Mouse (Mus musculus) frontal cortex, postnatal 36 days (tissue): Measurements from ENCODE around the gene Cog7.
A peak's percentile ranks its signal among the peaks of the same experiment; 100 is the strongest.

Experiments
- DNase-seq, 2 experiments: peaks; one replicate each; pipeline ENCODE4 v3.0.0; 2022; ENCODE audit warnings: low spot score in 2 of 2

Gene Cog7

DNA sequence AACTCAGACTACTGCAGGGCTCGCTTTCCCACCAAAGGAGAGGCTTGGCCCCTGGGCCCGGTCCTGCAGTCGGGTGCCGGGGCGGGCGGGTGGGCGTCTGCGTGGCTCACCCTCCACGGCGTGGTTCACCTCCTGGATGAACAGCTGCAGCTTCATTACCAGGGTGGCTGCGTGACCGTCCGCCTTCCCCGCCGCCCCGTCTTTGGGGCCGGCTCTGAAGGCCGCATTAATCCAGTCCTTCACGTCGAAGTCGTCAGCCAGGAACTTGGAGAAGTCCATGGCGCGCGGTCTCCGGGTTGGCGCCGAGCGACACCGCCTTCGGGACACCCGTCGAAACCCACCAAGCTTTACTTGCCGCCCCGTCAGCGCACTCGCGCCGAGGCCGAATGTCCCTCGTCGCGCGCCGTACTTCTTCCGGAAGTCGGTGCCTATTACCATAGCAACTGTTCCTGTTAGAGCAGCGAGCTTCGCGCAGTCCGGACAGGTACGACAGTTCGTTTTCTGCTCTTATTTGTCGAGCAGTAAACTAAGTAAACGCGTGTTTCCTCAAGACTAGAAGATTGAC lies at the start of gene Cog7:
TSS of gene Cog7 (minus strand) at position 405 of the 565 bp plus-strand sequence.
- DNase-seq = peak; percentile 92 to 94

- no peak for DNase-seq
Observed at GRCm38 (mm10) chr7:122022131-122022530, 40.6 kb upstream of the Cog7 start.

DNA sequence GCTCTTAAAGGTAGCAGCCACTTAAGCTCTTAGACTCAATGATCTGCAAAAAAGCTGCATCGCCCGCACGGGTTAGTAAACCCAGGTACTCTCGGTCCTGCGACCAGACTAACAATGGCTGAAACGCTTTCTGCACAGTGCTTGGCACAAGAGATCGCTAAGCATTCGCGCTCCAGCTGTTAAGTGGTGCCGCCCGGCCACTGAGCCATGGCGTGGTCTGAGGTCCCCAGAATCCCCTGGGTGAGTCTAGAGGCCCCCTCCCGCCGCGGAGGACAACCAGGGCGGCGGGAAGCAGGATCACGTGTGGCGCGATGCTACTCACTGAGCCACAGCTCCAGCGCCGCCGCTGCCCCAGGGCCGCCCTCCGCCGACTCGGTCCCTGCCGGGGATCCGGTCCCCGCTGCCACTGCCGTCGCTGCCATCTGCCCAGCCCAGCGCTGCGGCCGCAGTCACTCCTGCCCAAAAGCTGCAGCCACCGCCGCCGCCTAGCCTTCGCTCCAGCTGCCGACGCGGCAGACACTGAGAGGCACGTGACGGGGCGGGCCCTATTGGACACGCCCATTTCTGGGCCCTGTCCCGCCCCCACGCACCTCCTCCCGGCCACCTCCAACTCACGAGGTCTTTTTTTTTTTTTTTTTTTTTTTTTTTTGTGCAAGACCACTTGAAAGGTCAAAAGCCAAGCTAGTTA lies 39.3 kb upstream of the Cog7 start, which contains the start of gene Gga2:
TSS of gene Gga2 (minus strand) at position 556 of the 688 bp plus-strand sequence.
- DNase-seq = peak; percentile 83 to 85

DNA sequence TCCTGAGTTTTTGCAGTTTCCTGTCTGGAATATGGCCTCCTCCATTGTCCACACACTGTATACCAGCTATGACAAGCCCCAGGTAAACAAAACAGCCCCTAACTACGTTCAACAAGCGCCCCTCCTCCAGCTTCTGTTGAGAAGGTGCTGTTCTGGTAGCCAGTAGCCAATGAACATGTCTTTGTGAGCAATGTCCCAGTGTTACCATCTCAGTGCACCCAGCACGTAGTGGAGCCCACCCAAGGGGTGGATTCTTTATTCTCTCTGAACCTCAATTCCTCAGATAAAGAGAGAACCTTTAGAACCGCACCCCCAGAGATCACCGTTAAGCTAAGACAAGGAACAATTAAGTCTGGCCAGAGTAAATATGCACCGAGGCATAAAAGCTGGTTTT lies 38.8 kb upstream of the Cog7 start:
- no peak for DNase-seq

GRCm38 (mm10) chr7:122018978-122019377 lies 37.5 kb upstream of the Cog7 start:
- peak; percentile 53 to 73 for DNase-seq

GRCm38 (mm10) chr7:122018247-122018646 lies 36.7 kb upstream of the Cog7 start:
- DNase-seq = no peak

- DNase-seq = no peak
Observed at GRCm38 (mm10) chr7:122015734-122016133, 34.2 kb upstream of the Cog7 start.

DNA sequence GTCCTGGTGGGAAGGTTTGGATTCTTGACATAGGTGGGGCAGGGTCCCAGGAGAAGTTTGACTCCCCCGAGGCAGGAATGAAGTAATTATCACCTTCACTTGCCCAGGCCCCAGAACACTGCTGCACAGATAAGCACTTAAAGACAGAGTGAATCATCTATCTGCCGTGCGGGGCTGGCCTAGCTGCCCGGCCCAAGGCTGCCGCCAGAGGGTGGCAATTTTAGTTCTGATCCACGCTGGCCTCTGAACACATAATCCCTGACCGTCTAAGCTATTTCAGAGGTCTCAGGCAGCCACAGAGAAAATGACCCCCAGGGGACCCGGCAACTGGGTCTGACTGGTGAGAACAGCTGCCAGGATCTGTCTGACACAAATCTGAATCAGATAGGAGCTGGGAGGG lies 33.6 kb upstream of the Cog7 start:
- DNase-seq = no peak

- no peak for DNase-seq
Observed at GRCm38 (mm10) chr7:122012949-122013348, 31.4 kb upstream of the Cog7 start.

DNA sequence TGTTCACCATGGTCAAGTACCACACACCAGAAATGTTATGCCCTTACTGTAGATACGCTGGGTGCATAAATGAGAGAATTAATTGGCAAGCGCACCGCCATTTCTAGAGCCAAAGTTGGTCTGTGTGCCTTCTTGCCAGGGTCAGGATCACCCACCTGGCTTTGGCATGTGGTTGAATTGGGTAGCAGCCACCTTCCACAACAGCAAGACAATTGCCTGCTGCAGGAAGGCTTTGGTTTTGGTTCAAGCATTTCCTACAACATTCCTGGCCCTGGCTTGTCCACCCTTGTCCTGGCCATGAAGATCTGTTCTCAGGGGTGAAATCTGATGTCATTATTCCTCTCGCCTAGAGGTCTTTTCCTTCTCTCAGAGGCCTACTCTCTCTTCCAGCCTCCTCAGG lies 30.9 kb upstream of the Cog7 start:
- DNase-seq = no peak

DNA sequence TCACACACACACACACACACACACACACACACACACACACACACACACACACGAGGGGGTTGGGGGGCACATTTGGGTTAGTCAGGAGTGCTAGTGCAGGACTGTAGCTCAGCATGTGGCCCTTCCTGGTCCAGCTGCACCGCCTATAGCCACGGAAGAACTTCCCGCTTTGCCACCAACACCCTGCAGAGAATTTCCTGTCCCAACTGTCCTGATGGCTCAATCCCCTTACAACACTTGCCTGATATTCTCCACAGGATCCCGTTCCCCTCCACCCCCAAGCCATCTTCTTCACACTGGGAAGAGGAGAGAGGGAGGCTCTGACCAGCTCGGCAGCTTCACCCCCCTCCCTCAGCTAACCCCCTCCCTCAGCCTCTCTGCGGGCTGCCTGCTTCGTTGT lies 18.9 kb upstream of the Cog7 start:
- no peak for DNase-seq

- DNase-seq = no peak
Observed at GRCm38 (mm10) chr7:121995961-121996360, 14.4 kb upstream of the Cog7 start.

GRCm38 (mm10) chr7:121975031-121975430 lies 6.5 kb downstream of the Cog7 start:
- DNase-seq = peak; percentile 35 to 64

GRCm38 (mm10) chr7:121971698-121972097 lies 9.8 kb downstream of the Cog7 start:
- DNase-seq = no peak

DNA sequence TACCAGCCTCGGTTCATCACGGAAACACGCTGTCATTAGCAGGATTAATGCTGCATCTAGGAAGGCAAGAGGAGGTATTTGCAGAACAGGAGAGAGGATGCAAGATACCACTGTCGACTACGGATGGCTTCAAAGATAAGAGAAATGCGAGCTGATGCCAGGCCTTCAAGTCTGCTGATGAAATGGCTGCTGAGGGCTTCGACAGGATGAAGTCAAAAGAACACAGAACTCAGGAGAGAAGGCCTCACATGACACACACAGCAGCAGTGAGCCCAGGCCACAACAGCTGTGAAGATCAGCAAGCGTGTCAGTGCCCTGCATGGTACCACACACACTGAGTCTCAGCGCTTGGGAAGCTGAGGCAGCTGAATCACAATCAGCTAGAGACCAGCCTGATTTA lies 11.3 kb downstream of the Cog7 start:
- DNase-seq = no peak

DNA sequence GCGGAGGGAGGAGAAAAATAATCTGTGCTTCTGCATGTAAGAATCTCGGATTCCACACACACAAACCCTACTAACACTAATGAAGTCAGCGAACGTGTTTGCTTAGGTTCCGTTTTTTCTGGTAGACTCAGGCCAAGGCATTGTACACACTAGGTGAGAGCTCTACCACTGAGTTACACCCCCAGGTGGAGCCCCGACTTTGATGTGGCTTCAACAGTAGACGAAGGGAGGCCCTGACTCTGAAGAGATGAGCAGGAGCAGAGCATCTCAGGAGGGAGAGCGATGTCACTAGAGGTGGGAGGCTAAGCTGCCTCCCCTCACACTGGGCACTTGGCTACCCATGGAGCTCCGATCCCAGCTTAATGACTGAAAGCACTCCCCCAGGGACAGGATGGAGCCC lies 12.7 kb downstream of the Cog7 start:
- DNase-seq = no peak

DNA sequence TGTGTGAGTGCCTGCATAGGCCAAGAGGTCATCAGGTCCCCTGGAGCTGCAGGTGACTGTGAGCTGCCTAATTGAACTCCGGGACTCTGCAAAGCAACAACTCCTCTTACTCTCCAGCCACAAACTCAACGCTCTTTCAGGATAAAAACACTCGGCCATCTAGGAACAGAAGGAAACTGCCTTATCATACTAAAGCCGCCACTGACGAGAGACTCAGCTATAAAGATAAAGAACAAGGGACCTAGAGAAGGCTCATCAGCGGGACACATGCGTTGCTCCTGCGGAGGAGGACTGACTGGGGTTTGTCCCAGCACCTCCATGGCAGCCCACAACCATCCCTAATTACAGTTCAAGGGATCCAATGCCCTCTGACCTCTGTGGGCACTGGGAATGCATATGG lies 13.3 kb downstream of the Cog7 start:
- DNase-seq = no peak

DNA sequence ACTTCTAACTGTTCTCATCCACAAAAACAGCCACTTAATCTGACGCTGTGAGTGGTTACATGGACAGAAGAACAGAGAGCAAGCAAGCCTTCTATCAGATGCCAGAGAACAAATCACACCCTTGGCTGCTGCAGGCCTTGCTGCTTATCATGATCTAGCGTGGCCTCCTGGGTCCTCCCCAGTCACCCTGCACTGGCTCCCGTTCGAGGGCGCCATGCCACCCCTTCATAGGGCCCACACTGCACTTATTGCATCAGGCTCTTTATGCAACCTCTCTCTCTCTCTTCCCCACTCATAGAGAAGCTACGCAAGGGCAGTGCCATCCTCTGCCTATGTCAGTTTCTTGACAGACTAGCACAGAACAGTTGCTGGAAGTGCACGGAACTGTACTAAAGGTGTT lies 15.3 kb downstream of the Cog7 start:
- DNase-seq = no peak

GRCm38 (mm10) chr7:121963883-121964398 lies 17.6 kb downstream of the Cog7 start:
- DNase-seq = peak; percentile 18 to 71

DNA sequence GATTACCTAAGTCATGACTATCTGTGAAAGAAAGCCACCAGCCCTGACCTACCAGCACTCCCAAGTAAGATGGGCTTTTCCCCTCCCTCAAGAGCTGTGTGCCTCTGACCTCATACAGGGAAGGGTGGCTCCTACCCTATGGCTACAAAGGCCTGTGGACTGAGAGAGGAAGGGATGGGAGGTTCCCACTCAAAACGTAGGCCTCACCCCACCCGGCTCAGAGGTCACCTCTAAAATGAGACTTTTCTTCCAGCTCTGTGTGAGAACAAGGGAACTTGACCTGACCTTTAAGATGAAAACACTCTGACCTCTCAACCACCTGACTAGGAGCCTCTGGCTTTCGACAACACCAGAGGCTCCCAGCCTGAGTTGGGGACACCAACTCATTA lies 18.9 kb downstream of the Cog7 start:
- DNase-seq = no peak

DNA sequence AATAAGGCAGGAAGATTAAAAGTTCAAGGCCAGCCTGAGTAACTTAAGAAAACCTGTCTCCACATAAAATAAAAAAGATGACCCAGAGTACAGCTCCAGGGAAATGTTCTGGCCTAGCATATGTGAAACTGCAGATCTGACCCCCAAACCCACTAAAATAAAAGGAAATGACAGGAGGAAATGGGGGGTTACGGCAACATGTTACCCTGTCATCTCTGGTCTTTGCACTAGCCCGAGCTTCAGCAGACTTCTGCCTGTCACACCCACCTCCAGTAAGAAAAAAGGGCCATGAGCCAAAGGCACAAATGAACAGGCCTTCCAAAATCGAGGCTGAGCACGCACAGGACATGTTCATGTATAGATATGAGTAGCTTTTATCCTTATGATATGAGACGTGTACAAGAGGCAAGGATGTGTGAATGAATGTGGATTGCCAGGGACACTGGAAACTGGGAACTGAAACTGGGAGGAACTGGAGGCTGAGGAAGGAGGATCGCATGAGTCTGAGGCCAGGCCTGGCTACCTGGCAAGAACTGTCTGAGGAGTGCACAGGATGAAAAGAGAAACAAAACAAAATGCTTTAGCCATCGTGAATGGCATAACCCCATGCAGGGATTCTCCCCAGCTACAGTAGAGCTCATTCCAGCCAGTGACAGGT lies 19.5 kb downstream of the Cog7 start:
- DNase-seq = no peak

GRCm38 (mm10) chr7:121955802-121956201 lies 25.7 kb downstream of the Cog7 start:
- DNase-seq = no peak
